Mouse (Mus musculus): ENCODE data around the gene A630095N17Rik. TPM values are rescaled to one million over a fixed set of nuclear protein-coding genes. Genes with fewer than 3 reads are reported as not detected.

The A630095N17Rik gene
- not detected in 2 replicates for polyA plus RNA-seq (2015; fragmentation: Nextera tagmentation; extraction: Ambion mirVana)

DNA sequence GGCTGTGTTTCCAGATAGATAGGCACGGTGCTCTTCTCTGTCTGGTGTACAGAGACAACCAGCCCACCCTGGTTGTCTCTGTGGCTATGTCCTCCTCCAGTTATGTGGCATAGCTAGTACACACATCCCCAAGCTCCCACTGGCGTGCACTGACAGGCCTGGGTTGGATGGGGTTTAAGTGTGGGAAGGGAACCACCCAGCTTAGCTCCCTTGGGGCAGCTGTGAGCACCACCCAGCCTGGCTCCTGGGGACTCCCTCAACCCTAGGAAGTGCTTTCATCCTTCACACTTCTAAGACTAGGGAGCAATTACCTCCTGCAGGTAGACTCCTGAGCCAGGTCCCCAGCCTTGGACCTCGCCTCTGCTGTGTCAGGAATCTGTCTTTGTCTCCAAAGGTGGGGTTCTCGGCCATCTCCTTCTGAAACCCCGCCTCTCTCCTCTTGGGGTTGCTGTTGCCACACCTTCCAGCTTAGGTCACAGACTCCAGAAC, at the start of gene A630095N17Rik:
Gene A630095N17Rik, minus strand, starts transcription at position 439 of the 489 bp plus-strand sequence.
- Histone ChIP-seq H3K36me3 (no peaks in the 10 kb centered on the region), H3K4me1 (replicated peaks) (peaks cover 11% of the 10 kb centered on the region), H3K4me2 (no peak within 1 kb of the TSS), H3K27ac (no peak within 1 kb of the TSS), H3K9me3 (no peaks in the 10 kb centered on the region), H3K9ac (no peak within 1 kb of the TSS), H3K27me3 (0 out of 2 replicates have a peak, but pooled peaks cover 19% of the 10 kb centered on the region), H3K4me3 (no peak within 1 kb of the TSS)
- 71% methylated on average over 5 of the region's 5 CpGs for WGBS
- no peak for ATAC-seq (ENCODE audit: low FRiP score)

DNA sequence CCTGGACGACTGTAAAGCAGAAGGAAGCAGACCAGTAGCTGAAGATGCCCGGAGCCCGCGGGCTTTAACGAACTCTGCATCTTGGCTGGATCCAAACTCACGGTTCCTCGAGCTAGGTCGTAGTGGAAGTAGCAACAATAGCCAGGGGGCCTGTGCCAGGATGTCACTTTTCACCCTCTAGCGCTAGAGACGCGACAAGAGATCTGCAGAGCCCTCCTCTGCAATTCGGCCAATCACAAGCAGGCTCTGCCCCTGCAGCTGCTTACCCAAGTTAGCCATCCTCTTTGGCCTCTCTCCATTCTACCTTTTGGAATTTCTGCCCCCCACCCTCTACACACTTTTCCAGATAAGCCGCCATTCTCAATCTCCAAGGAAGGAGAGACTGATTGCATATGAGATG, 46.3 kb upstream of the A630095N17Rik start, which contains the start of gene Resp18:
Gene Resp18, minus strand, starts transcription at position 188 of the 400 bp plus-strand sequence.
- H3K4me3 ChIP-seq, result peak within 1 kb of the TSS; percentile 48
- WGBS, result 3% methylated on average over 13 of the region's 13 CpGs
- peak within 1 kb of the TSS; percentile 60 for H3K4me2 ChIP-seq
- 0 out of 2 replicates have a peak, but pooled peaks cover under 1% of the 10 kb centered on the region for H3K36me3 ChIP-seq
- H3K27ac ChIP-seq, result peak within 1 kb of the TSS; percentile 68
- no peaks in the 10 kb centered on the region for H3K9me3 ChIP-seq
- peak; percentile 58; the same call in 1 of the 2 replicates for ATAC-seq (ENCODE audit: low FRiP score)
- peaks cover 10% of the 10 kb centered on the region for H3K4me1 ChIP-seq (replicated peaks)
- H3K9ac ChIP-seq, result peak within 1 kb of the TSS; percentile 70
- H3K27me3 ChIP-seq, result peaks cover 46% of the 10 kb centered on the region

DNA sequence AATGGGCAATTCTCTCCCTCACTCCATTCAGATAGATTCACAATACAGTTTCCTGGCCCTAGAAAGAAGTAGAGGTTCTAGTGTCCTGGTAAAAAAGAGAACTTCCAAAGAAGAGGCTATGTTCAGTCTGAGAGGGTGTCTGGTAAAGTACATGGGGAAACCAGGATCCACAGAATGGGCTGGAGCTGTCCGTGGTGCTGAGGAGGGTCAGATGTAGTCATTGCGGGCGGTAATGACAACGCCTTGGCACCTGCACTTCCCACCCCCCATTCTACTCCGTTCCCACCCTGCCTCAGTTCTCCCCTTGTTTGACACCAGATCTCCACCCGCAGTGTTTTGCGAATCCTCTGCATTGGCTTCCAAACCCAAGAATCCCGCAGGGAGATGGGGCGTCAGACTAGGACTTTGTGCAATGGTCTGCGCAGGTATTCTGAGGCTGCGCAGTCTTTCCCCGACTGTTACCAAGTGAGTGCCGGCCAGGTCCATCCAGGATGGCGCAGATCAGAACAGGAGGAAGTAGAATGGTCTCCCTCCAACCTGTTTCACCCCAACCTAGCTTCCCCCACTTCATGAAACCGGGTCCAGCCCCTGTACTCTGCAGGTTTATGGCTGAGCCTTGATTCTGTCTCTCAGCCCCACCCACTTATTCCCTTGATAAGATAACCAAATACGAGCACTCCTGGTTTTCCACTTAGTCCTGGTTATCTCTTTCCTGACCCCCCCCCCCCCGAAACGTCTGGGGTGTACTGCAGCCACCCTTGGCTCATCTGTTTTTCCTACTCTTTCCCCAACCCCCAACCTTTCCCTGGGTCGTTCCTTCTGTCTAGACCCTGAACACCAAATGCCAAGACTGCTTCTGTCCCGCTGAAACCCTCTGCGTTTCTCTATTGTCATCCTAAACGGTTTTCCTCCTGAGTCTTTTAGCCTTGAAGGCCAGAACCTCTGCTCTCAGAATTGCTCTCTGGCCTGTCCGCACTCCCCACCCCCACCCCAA, 45.6 kb upstream of the A630095N17Rik start:
- H3K27ac ChIP-seq, result peak overlapping the region; percentile 68

DNA sequence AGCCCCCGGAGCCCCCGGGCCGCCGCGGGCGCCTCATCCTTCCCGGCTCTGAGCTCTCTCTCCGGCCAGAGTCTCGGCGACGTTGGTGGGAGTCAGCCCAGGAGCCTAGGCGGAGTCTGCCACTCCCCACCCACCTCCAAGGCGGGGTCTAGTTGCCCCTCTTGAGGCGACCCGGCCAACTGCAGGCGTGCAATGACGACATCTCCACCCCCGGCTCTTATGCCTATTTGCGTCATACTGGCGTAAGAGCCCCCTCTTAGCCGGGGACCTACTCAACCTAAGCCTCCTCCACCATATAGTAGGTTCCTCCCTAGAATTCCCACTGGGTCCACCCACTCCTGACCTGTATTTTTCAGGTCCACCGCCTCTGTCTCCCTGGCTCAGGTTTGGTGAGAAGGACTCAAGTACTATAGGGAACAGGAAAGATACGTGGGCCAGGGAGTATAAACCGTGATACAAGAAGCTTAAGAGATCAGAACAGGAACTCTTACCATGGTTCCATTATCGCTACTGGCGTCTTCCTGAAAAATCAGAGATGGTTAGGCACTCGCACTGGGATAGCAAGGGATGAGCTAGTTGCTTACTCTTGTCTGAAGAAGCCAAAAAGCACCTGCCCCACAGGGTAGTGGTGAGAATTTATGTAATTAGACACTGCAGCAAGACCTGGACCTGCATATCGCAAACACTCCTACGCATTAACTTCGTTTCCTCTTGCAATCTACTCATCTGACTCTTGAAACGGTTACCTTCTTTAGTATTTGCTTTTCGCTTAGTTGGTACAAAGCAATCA, 32.4 kb upstream of the A630095N17Rik start, which contains the start of gene Ptprn:
Gene Ptprn, minus strand, starts transcription at position 412 of the 790 bp plus-strand sequence.
- Histone ChIP-seq H3K27ac (peak within 1 kb of the TSS; percentile 64; the same call in 1 of the 2 replicates), H3K36me3 (no peaks in the 10 kb centered on the region), H3K9ac (peak within 1 kb of the TSS; percentile 67), H3K27me3 (peaks cover 79% of the 10 kb centered on the region), H3K4me2 (peak within 1 kb of the TSS; percentile 69), H3K4me1 (replicated peaks) (peaks cover 19% of the 10 kb centered on the region), H3K4me3 (peak within 1 kb of the TSS; percentile 52), H3K9me3 (no peaks in the 10 kb centered on the region)
- peak; percentile 82 for ATAC-seq (ENCODE audit: low FRiP score)
- WGBS, result 11% methylated on average over 31 of the region's 32 CpGs

More for the DNA sequence above, 45.6 kb upstream of the A630095N17Rik start:
- peaks cover 53% of the 10 kb centered on the region for H3K27me3 ChIP-seq
- ATAC-seq (ENCODE audit: low FRiP score), result peak; percentile 83
- peaks cover 6% of the 10 kb centered on the region; the same call in 1 of the 2 replicates for H3K4me1 ChIP-seq (replicated peaks)
- peak overlapping the region; percentile 60 for H3K4me2 ChIP-seq
- peak overlapping the region; percentile 48 for H3K4me3 ChIP-seq
- H3K9me3 ChIP-seq, result no peaks in the 10 kb centered on the region
- WGBS, result 4% methylated on average over 23 of the region's 23 CpGs
- H3K36me3 ChIP-seq, result 0 out of 2 replicates have a peak, but pooled peaks cover 4% of the 10 kb centered on the region
- peak overlapping the region; percentile 70 for H3K9ac ChIP-seq

DNA sequence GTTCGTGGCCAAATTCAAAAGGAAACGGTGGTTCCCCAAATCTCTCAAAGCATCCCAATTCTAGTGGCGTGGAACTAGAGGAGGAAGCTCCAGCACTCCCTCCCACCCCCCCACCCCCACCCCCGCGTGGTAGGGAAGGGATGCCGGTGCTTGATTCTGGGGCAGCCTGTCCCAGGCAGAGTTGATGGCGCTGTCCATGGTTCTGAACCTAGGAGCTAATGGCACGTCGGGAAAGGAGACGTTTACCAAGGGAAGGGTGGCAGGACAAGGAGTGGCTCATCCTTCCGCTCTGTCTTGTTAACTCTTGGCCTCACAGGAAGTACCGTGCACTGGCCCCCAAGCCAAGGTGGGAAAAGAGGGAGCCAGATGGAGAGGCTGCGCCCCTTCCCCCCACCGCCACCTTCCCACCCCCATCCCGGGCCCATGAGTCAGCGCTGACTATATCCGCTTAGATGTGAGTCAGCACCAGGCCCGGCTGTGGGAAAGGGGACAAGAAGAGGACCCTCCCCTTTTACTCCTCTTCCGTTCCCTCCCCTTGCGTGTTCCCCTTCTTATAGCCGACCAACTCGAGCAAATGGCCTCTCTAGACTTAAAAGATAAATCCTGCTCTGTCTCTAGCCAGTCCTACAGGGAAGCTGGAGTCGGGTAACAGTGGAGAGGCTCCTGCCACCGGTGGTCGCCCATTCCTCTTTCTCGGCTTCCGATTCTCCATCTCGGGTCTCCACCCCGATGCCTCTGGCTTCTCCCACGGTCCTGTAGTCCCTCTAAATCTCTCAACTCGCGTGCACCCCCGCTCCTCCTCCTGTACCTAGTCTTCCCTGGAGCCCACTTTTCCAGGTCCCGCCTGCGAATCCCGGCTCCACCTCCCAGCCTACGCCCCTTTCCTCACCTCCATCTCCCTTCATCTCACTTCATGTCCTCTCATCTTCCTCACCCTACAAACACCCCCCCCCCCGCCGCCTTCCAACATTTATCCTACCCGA, 31.4 kb upstream of the A630095N17Rik start:
- peak; percentile 76 for ATAC-seq (ENCODE audit: low FRiP score)
- WGBS, result 2% methylated on average over 40 of the region's 40 CpGs
- no peaks in the 10 kb centered on the region for H3K36me3 ChIP-seq
- peak overlapping the region; percentile 67 for H3K9ac ChIP-seq
- H3K4me2 ChIP-seq, result peak overlapping the region; percentile 69
- H3K4me3 ChIP-seq, result peak overlapping the region; percentile 52
- peaks cover 19% of the 10 kb centered on the region for H3K4me1 ChIP-seq (replicated peaks)
- H3K27me3 ChIP-seq, result peaks cover 75% of the 10 kb centered on the region
- no peak overlapping the region for H3K27ac ChIP-seq
- no peaks in the 10 kb centered on the region for H3K9me3 ChIP-seq

DNA sequence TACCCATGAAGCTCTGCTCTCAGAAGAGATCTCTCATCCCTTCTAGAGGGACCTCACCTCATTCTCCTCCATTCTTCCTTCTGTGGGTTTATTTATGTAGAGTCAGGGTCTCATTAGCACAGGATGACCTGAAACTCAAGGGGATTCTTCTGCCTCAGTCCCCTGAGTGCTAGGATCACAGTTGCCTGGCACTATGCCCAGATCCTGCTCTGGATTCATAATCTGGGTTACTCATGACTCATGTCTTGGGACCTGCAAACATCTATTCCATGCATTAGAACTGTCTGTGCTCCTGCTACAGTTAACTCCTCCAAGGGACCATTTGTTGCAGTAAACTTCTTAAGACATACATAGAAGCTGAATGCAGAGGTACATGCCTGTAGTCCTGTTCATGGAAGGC, 29.4 kb upstream of the A630095N17Rik start:
- H3K27me3 ChIP-seq, result peaks cover 76% of the 10 kb centered on the region
- H3K9ac ChIP-seq, result no peak overlapping the region
- H3K4me1 ChIP-seq (replicated peaks), result peaks cover 19% of the 10 kb centered on the region
- H3K9me3 ChIP-seq, result no peaks in the 10 kb centered on the region
- H3K4me3 ChIP-seq, result no peak overlapping the region
- no peak overlapping the region for H3K4me2 ChIP-seq
- H3K27ac ChIP-seq, result no peak overlapping the region
- no peak for ATAC-seq (ENCODE audit: low FRiP score)
- H3K36me3 ChIP-seq, result no peaks in the 10 kb centered on the region

DNA sequence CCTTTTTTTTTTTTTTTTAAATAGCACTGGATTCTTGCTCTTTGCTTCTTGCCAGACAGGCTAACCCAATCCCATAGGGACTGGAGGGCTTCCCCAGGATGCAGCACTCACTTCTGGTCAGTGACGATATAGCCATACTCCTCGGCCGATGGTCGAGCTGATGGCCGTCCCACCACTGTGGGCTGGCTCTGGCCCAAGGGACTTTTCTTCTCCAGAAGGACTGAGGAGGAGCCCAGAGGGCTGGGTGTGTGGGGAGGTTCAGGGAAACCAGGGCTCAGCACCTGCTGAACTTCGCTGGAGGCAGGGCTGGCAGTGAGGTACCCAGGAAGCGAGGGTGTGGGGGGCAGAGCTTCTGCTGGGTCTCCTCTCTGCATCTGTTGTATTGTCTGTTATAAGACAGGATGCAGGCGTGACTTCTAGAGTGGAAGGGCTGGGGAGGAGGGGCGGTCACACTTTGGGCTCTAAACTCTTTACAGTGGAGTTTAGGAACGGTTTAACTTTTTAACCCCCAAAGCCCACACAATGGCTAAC, 23.7 kb upstream of the A630095N17Rik start:
- Histone ChIP-seq H3K4me1 (replicated peaks) (peaks cover 19% of the 10 kb centered on the region), H3K27ac (no peak overlapping the region), H3K36me3 (no peaks in the 10 kb centered on the region), H3K9me3 (no peaks in the 10 kb centered on the region), H3K4me2 (no peak overlapping the region), H3K9ac (no peak overlapping the region), H3K27me3 (peaks cover 32% of the 10 kb centered on the region), H3K4me3 (no peak overlapping the region)
- 74% methylated on average over 10 of the region's 10 CpGs for WGBS
- no peak for ATAC-seq (ENCODE audit: low FRiP score)

DNA sequence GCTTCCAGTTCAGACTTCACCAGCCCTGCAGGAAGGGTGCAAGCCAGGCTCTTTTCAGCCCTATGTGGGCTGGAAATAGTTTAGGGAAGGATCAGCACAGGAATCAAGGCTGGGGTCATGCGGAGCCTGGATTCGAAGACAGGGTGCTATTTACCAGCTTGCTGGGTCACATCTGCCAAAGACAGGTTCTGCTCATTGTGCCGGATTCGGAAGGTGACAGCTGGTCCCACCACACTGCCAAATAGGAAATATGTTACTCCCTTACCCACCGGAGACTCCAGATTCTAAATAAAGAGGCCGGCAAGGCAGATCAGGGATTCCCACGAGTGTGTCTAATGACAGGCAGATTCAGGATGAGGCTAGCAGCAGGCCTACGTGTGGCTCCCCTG, 22.7 kb upstream of the A630095N17Rik start:
- H3K4me3 ChIP-seq, result no peak overlapping the region
- peak overlapping the region; percentile 39; the same call in 1 of the 2 replicates for H3K9ac ChIP-seq
- H3K9me3 ChIP-seq, result no peaks in the 10 kb centered on the region
- ATAC-seq (ENCODE audit: low FRiP score), result no peak
- no peak overlapping the region for H3K4me2 ChIP-seq
- 0 out of 2 replicates have a peak overlapping the region, but pooled peaks have one; percentile 27 for H3K27ac ChIP-seq
- 44% methylated on average over 8 of the region's 8 CpGs for WGBS
- peaks cover 25% of the 10 kb centered on the region for H3K27me3 ChIP-seq
- no peaks in the 10 kb centered on the region for H3K36me3 ChIP-seq
- H3K4me1 ChIP-seq (replicated peaks), result peaks cover 19% of the 10 kb centered on the region

DNA sequence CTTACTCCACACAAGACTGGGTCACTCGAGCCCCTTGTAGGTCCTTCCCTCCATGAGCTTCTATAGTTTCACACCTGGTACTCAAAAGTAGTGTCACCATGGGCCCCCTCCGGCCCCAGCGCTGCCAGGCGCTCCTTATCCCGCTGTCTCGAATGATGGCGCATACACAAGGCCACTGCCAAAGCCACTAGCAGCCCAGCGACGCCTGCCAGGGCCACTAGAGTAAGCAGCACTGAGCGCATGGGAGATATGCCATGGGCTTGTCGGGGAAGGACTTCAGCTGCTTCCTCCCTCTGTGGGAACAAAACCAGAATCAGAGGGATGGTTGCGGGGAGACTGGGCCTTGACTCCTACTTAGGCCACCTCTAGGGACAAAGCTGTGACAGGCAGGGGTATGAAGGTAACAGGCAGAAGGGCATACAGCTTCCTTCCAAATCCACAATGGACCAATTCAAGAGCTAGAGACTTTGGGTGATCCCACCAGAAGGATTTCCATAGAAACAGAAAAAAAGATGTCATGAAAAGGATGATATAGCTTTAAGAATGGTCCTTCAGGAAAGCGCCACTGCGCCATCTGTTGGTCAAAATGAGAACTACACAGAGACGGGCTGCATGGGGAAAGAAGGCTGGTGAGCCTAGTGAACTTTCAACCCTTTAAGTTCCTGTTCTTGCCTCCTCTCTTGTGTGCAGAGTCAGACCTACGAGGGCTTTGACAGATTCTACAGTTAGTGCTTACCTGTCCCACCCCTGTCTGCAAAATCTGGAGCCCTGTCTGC, 22.1 kb upstream of the A630095N17Rik start:
- Histone ChIP-seq H3K4me2 (no peak overlapping the region), H3K27ac (0 out of 2 replicates have a peak overlapping the region, but pooled peaks have one; percentile 27)

DNA sequence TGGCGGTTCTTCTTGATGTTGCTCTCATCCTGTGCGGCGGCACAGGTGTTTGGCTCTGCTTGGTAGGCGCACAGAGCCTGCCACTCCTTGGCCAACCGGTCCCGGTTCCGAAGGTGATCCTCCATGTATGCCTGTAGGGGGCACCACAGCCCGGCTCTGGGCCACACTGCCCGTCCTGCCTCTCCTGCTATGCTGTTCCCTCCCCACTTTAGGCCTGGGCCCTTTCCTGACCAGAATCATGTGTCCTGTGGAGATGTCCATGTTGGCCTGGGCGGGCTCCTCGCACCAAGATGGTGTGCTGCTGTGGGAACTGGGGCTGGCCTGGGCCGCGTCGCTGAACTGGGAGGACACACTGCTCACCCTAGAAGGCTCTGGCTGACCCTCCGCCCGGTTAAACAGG, 21.1 kb upstream of the A630095N17Rik start:
- H3K9ac ChIP-seq, result no peak overlapping the region
- no peak for ATAC-seq (ENCODE audit: low FRiP score)
- peaks cover 23% of the 10 kb centered on the region for H3K4me1 ChIP-seq (replicated peaks)
- no peaks in the 10 kb centered on the region for H3K36me3 ChIP-seq
- WGBS, result 73% methylated on average over 16 of the region's 16 CpGs
- no peak overlapping the region for H3K4me2 ChIP-seq
- no peak overlapping the region for H3K4me3 ChIP-seq
- H3K9me3 ChIP-seq, result no peaks in the 10 kb centered on the region
- peaks cover 19% of the 10 kb centered on the region for H3K27me3 ChIP-seq
- no peak overlapping the region for H3K27ac ChIP-seq

More for the DNA sequence above, 22.1 kb upstream of the A630095N17Rik start:
- peak; percentile 7; the same call in 1 of the 2 replicates for ATAC-seq (ENCODE audit: low FRiP score)
- H3K9ac ChIP-seq, result no peak overlapping the region
- no peak overlapping the region for H3K4me3 ChIP-seq
- peaks cover 19% of the 10 kb centered on the region for H3K4me1 ChIP-seq (replicated peaks)
- WGBS, result 65% methylated on average over 16 of the region's 16 CpGs
- H3K27me3 ChIP-seq, result peaks cover 23% of the 10 kb centered on the region
- H3K36me3 ChIP-seq, result no peaks in the 10 kb centered on the region
- no peaks in the 10 kb centered on the region for H3K9me3 ChIP-seq
